Comparison of ENCODE assay signal across 8 mouse cellular contexts in genomic region chr17:87530162-87530817, GRCm38 (mm10).
DNase-seq lines count a peak whose midpoint lies in the region; ATAC-seq lines count a peak whose summit lies in the region.

No protein-coding gene starts in this region.

- H3K9ac ChIP-seq in hindbrain, embryonic 16.5 days (ENCODE audit: low read depth, low read length), result peak overlapping the region; percentile 64

- peak overlapping the region; percentile 45 for H3K4me3 ChIP-seq in hindbrain, embryonic 16.5 days (ENCODE audit: low read length)

- peak overlapping the region; percentile 45; the same call in 1 of the 2 replicates for H3K27ac ChIP-seq in hindbrain, embryonic 16.5 days (ENCODE audit: low read depth, low read length)

- peak; percentile 51 for DNase-seq in T-cell, adult 2 months (ENCODE audit: low spot score)
- peak; percentile 73 to 88 for DNase-seq in cerebellum, postnatal 4 days (ENCODE audit: low spot score in 2 of 2)
- peak; percentile 78 to 85 for DNase-seq in gastrocnemius, adult 8-10 months (ENCODE audit: low spot score in 2 of 2)
- DNase-seq in left cerebral cortex, adult 11 months (ENCODE audit: low spot score), result peak; percentile 64
- peak; percentile 91 for DNase-seq in lung, postnatal 36 days
- peak; percentile 53 for DNase-seq in retina, adult 2 months (ENCODE audit: low read depth, low spot score)
- DNase-seq in thymus, postnatal 14 days, result peak; percentile 78

- peaks cover 16% of the 10 kb centered on the region for H3K4me1 ChIP-seq in hindbrain, embryonic 16.5 days (ENCODE audit: control insufficient read depth, insufficient read depth, low read depth, low read length)

- no peaks in the 10 kb centered on the region for H3K36me3 ChIP-seq in hindbrain, embryonic 16.5 days (ENCODE audit: control insufficient read depth, insufficient read depth, low read length)

- no peaks in the 10 kb centered on the region for H3K9me3 ChIP-seq in hindbrain, embryonic 16.5 days (ENCODE audit: control insufficient read depth, low read length)

- ATAC-seq in hindbrain, embryonic 16.5 days, result peak; percentile 90

- H3K4me2 ChIP-seq in hindbrain, embryonic 16.5 days (ENCODE audit: low read length), result peak overlapping the region; percentile 75

- no peaks in the 10 kb centered on the region for H3K27me3 ChIP-seq in hindbrain, embryonic 16.5 days (replicated peaks; ENCODE audit: control insufficient read depth, insufficient read depth, low read length)

- 11% methylated on average over 29 of the region's 29 CpGs for WGBS in hindbrain, embryonic 16.5 days

Comparison
In these comparisons a context has a peak if more than half of its experiments do, and no peak if none do; other contexts are left out.
1. Peak in every context shown above with its lines: DNase-seq, ATAC-seq, H3K4me3 ChIP-seq and H3K27ac ChIP-seq.